Mouse (Mus musculus) limb, embryonic 13.5 days (tissue): ENCODE results near the gene Armc7. TPM values are rescaled to one million over a fixed set of nuclear protein-coding genes. Genes with fewer than 3 reads are reported as not detected.
"Not testable (repeated sequence)": the region's sequence is repeated elsewhere in the genome, so short reads cannot be mapped to it uniquely, and the experiment has no call there.

ENCODE experiments used
- ATAC-seq: fragments of 200-750 bp; cut with Nextera tagmentation; 2 replicates; pipeline ENCODE4 v1.8.0; 2017; ENCODE audit warnings: low read depth, moderate number of reproducible peaks, moderate TSS enrichment; ENCODE audit not compliant: low FRiP score
- H3K27ac ChIP-seq: fragments of 300-500 bp; sonication (generic); 2 replicates; pipeline ENCODE4 v1.5.1; 2015; ENCODE audit warnings: inconsistent platforms, mild to moderate bottlenecking, moderate library complexity
- H3K27me3 ChIP-seq: fragments of 300-500 bp; sonication (generic); 2 replicates; pipeline ENCODE4 v1.6.1; 2015; ENCODE audit warnings: mild to moderate bottlenecking, inconsistent platforms
- H3K36me3 ChIP-seq: fragments of 300-500 bp; sonication (generic); 2 replicates; pipeline ENCODE4 v1.6.1; 2015; ENCODE audit warnings: inconsistent platforms, mild to moderate bottlenecking, moderate library complexity
- H3K4me1 ChIP-seq: fragments of 300-500 bp; sonication (generic); 2 replicates; pipeline ENCODE4 v1.6.1; 2015; ENCODE audit warnings: inconsistent platforms
- H3K4me2 ChIP-seq: fragments of 300-500 bp; sonication (generic); replicated peaks from 2 replicates; pipeline ENCODE4 v1.6.1; 2015; ENCODE audit warnings: inconsistent platforms, mild to moderate bottlenecking, moderate library complexity
- H3K4me3 ChIP-seq: fragments of 300-500 bp; sonication (generic); 2 replicates; pipeline ENCODE4 v1.5.1; 2015; ENCODE audit warnings: moderate library complexity, mild to moderate bottlenecking, inconsistent platforms
- H3K9ac ChIP-seq: fragments of 300-500 bp; sonication (generic); 2 replicates; pipeline ENCODE4 v1.6.1; 2015; ENCODE audit warnings: mild to moderate bottlenecking, inconsistent platforms
- H3K9me3 ChIP-seq: fragments of 300-500 bp; sonication (generic); 2 replicates; pipeline ENCODE4 v1.6.1; 2016; ENCODE audit warnings: inconsistent platforms
- WGBS: fragments of 180-500 bp; shearing (Covaris S2); methylation state at CpG from one replicate; pipeline ENCODE4 v1.1.7; 2015; 5-methylcytosine and 5-hydroxymethylcytosine counted together
- polyA plus RNA-seq: library from polyadenylated mRNA; unstranded; fragments of >200 nt; fragmentation: Nextera tagmentation; extraction: Ambion mirVana; gene quantifications from 2 replicates; pipeline ENCODE4 v1.2.1, GENCODE M21; 2015

Armc7 gene
- polyA plus RNA-seq, 1 experiment from 2014 or later, result 9.3 TPM

DNA sequence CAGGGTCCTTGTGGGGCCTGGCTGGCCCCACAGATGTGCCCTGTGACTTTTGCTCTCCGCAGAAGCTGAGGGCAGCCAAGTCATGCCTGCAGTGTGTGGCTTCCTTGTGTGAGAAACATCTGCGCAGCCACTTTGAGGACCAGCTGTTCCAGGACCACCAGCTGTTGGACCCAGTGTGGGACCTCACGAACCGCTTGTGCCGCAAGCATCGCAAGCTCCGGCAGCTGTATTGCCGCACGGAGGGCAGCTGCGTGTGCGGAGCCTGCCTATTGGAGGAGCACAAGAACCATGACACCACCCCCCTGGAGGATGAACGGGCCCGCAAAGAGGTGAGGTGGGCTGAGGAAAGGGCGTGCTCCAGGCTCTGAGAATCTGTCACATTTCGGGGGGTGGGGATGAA lies 34.0 kb upstream of the Armc7 start:
- Histone ChIP-seq H3K4me1 (no peaks in the 10 kb centered on the region), H3K27ac (no peak overlapping the region), H3K9me3 (peaks cover 4% of the 10 kb centered on the region; the same call in 1 of the 2 replicates), H3K4me2 (peak overlapping the region; percentile 16; the same call in 1 of the 2 replicates), H3K9ac (no peak overlapping the region), H3K27me3 (no peaks in the 10 kb centered on the region), H3K4me3 (no peak overlapping the region), H3K36me3 (no peaks in the 10 kb centered on the region)
- ATAC-seq, result no peak
- 40% methylated on average over 15 of the region's 15 CpGs for WGBS

DNA sequence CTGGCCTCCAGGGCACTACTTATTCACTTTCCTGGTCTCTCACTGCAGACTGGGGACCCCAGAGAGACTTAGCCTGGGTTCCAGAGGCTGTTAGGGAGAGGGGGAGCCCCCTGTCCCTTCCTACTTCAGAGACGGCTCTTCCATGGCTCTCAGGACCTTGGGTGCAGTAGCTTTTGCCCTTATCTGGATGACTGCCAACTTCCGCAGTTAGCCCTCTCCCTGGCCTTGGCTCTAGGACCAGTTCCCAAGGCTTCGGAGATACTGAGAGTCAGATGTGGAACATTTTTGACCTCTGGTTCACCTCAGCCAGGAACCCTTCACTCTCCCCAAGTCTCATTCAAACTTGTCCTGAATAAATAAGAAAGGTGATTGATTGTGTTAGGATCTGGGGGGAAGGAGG lies 28.6 kb upstream of the Armc7 start:
- Histone ChIP-seq H3K36me3 (no peaks in the 10 kb centered on the region), H3K4me3 (no peak overlapping the region), H3K27me3 (no peaks in the 10 kb centered on the region), H3K4me1 (peaks cover 4% of the 10 kb centered on the region; the same call in 1 of the 2 replicates), H3K4me2 (no peak overlapping the region), H3K9me3 (no peaks in the 10 kb centered on the region), H3K27ac (no peak overlapping the region), H3K9ac (no peak overlapping the region)
- ATAC-seq, result no peak
- WGBS, result 70% methylated on average over 3 of the region's 3 CpGs

GRCm38 (mm10) chr11:115447321-115447885 lies 28.1 kb upstream of the Armc7 start:
- Histone ChIP-seq H3K36me3 (no peaks in the 10 kb centered on the region), H3K27me3 (no peaks in the 10 kb centered on the region), H3K9me3 (no peaks in the 10 kb centered on the region), H3K9ac (no peak overlapping the region), H3K4me3 (no peak overlapping the region), H3K4me1 (peaks cover 4% of the 10 kb centered on the region; the same call in 1 of the 2 replicates), H3K4me2 (no peak overlapping the region), H3K27ac (no peak overlapping the region)
- ATAC-seq, result no peak
- WGBS, result 85% methylated on average over 11 of the region's 11 CpGs

- H3K4me2 ChIP-seq, result no peak overlapping the region
- no peak for ATAC-seq
- no peaks in the 10 kb centered on the region for H3K36me3 ChIP-seq
- no peak overlapping the region for H3K4me3 ChIP-seq
- H3K27me3 ChIP-seq, result no peaks in the 10 kb centered on the region
- H3K9ac ChIP-seq, result no peak overlapping the region
- WGBS, result 84% methylated on average over 16 of the region's 16 CpGs
- H3K9me3 ChIP-seq, result no peaks in the 10 kb centered on the region
- no peak overlapping the region for H3K27ac ChIP-seq
- peaks cover 4% of the 10 kb centered on the region; the same call in 1 of the 2 replicates for H3K4me1 ChIP-seq
These were observed 27.4 kb upstream of the Armc7 start for GRCm38 (mm10) chr11:115448075-115448474.

DNA sequence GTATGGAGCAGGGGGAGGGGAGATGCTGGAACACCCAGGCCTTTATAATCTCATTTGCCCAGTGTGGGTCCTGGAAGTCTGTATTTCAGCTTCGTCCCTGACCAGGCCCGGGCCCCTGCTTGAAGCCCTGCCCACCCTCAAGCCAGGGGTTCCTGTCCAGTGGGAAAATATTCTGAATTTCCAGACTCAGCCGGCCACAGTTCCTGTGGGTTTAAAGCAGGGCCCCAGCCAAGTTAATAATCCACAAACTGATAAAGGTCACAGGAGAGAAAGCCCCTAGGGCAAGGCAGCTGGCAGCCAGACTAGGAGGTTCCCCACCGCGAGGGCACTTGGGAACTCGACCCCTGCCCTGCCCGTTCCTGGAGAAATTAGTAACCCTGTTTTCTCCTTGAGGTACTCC lies 26.5 kb upstream of the Armc7 start:
- H3K27ac ChIP-seq, result no peak overlapping the region
- H3K9ac ChIP-seq, result no peak overlapping the region

GRCm38 (mm10) chr11:115450176-115450575 lies 25.3 kb upstream of the Armc7 start:
- Histone ChIP-seq H3K4me3 (no peak overlapping the region), H3K27me3 (no peaks in the 10 kb centered on the region), H3K9ac (no peak overlapping the region), H3K36me3 (no peaks in the 10 kb centered on the region), H3K9me3 (no peaks in the 10 kb centered on the region), H3K4me2 (no peak overlapping the region), H3K4me1 (peaks cover 4% of the 10 kb centered on the region; the same call in 1 of the 2 replicates), H3K27ac (no peak overlapping the region)
- ATAC-seq, result no peak
- 89% methylated on average over 7 of the region's 7 CpGs for WGBS

More for the DNA sequence above, 26.5 kb upstream of the Armc7 start:
- Histone ChIP-seq H3K4me2 (no peak overlapping the region), H3K9me3 (no peaks in the 10 kb centered on the region), H3K4me3 (no peak overlapping the region), H3K36me3 (no peaks in the 10 kb centered on the region), H3K4me1 (peaks cover 4% of the 10 kb centered on the region; the same call in 1 of the 2 replicates), H3K27me3 (no peaks in the 10 kb centered on the region)
- 31% methylated on average over 7 of the region's 7 CpGs for WGBS
- ATAC-seq, result no peak

DNA sequence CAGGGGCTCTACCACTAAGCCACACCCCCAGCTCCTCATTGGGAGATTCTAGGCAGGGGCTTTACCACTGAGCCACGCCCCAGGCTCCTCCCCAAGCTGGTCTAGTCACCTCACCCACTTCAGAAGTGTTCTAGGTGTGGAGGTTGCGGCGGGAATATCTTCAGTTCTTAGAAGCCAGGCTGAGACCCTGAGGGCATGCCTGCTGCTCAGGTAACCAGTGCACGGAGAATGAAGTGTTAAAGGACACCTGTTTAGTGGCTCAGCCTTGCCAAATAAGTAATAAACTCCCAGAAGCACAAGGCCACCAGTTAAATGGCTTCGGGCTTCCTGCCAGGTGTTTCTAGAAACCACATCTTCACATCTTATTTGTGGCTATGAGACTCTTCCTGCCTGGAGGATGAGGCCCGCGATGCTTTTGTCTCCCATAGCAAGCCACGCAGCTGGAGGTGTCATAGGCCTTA lies 23.7 kb upstream of the Armc7 start:
- no peak overlapping the region for H3K4me2 ChIP-seq
- peaks cover 2% of the 10 kb centered on the region; the same call in 1 of the 2 replicates for H3K4me1 ChIP-seq
- H3K9me3 ChIP-seq, result no peaks in the 10 kb centered on the region
- no peaks in the 10 kb centered on the region for H3K36me3 ChIP-seq
- H3K27ac ChIP-seq, result no peak overlapping the region
- no peak for ATAC-seq
- no peak overlapping the region for H3K9ac ChIP-seq
- no peaks in the 10 kb centered on the region for H3K27me3 ChIP-seq
- H3K4me3 ChIP-seq, result no peak overlapping the region
- WGBS, result 75% methylated on average over 8 of the region's 8 CpGs

DNA sequence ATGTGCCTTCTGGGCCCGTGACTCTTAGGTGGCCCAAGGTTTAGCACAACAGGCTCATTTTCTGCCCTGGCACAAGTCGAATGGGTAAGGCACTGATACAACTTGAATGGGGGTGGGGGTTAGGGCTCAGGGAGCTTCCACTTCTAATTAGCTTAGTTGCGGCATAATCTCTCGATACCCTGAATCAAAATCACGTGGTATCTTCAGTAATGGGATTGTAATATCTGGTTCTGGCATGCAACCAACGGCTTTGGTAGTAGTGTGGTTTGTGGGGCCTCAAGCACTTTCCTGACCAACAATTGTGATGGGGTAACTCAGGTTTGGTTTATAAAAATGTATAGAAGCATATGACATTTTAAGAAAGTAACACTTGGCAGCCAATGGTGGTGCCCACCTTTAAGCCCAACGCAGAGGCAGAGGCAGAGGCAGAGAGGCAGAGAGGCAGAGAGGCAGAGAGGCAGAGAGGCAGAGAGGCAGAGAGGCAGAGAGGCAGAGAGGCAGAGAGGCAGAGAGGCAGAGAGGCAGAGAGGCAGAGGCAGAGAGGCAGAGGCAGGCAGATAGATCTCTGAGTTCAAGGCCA lies 23.1 kb upstream of the Armc7 start:
- Histone ChIP-seq H3K4me3 (no peak overlapping the region), H3K27ac (no peak overlapping the region), H3K27me3 (no peaks in the 10 kb centered on the region), H3K36me3 (no peaks in the 10 kb centered on the region), H3K9me3 (no peaks in the 10 kb centered on the region), H3K4me1 (no peaks in the 10 kb centered on the region), H3K9ac (no peak overlapping the region), H3K4me2 (no peak overlapping the region)
- 81% methylated on average over 7 of the region's 7 CpGs for WGBS
- ATAC-seq, result no peak

DNA sequence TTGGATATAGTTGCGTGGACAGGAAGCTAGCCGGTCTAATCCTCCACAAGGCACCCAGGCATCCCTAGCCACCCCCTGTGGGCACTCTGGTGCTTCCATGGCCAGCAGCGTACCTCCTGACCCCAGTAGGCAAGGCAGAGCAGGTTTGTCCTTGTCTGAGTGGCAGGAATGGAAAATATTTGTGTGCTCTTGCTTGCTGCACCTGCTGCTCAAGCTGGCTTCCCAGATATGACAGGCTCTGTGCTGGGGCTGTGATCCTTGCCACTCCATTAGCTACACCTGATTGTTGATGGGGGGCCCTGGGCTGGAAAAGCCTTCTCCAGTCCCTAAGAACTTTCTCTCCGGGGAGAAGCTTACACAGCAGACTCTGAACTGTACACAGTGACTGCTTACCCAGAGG lies 22.2 kb upstream of the Armc7 start:
- no peak for ATAC-seq
- H3K4me1 ChIP-seq, result no peaks in the 10 kb centered on the region
- H3K27ac ChIP-seq, result no peak overlapping the region
- H3K4me2 ChIP-seq, result no peak overlapping the region
- H3K36me3 ChIP-seq, result no peaks in the 10 kb centered on the region
- H3K9me3 ChIP-seq, result no peaks in the 10 kb centered on the region
- H3K27me3 ChIP-seq, result no peaks in the 10 kb centered on the region
- WGBS, result 73% methylated on average over 4 of the region's 4 CpGs
- no peak overlapping the region for H3K9ac ChIP-seq
- H3K4me3 ChIP-seq, result no peak overlapping the region

- H3K4me3 ChIP-seq, H3K36me3 ChIP-seq, ATAC-seq, H3K4me2 ChIP-seq, H3K27me3 ChIP-seq, H3K9ac ChIP-seq, H3K27ac ChIP-seq, H3K9me3 ChIP-seq, H3K4me1 ChIP-seq: not testable (repeated sequence)
- WGBS, result 79% methylated on average over 6 of the region's 6 CpGs
These were observed 20.6 kb upstream of the Armc7 start for GRCm38 (mm10) chr11:115454822-115455221.

GRCm38 (mm10) chr11:115455619-115456018 lies 19.8 kb upstream of the Armc7 start:
- Histone ChIP-seq H3K9ac (no peak overlapping the region), H3K4me1 (no peaks in the 10 kb centered on the region), H3K36me3 (no peaks in the 10 kb centered on the region), H3K4me3 (no peak overlapping the region), H3K27me3 (no peaks in the 10 kb centered on the region), H3K9me3 (no peaks in the 10 kb centered on the region), H3K4me2 (no peak overlapping the region), H3K27ac (no peak overlapping the region)
- WGBS, result 88% methylated on average over 15 of the region's 15 CpGs
- ATAC-seq, result no peak

DNA sequence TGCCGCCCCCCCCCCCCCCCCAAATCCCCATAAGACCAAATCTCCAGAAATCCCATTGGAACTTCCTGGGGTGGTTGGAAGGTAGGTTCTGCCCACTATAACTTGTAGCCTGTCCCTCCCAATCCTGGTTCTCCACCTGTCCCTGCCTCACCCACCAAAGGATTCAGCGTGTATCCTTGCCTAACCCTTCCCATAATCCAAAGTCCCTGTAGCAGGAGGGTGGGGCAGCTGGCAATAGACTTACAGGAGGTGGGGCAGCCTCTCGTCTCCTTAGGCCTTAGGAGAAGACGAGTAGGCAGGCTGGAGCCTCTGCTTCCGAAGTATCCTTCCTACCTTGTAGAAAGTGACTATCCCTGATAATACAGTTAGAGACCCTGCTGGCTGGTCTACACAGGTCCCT lies 19.3 kb upstream of the Armc7 start:
- Histone ChIP-seq H3K27me3 (no peaks in the 10 kb centered on the region), H3K36me3 (no peaks in the 10 kb centered on the region), H3K9ac (no peak overlapping the region), H3K4me3 (no peak overlapping the region), H3K4me1 (no peaks in the 10 kb centered on the region), H3K4me2 (no peak overlapping the region), H3K9me3 (no peaks in the 10 kb centered on the region), H3K27ac (no peak overlapping the region)
- 94% methylated on average over 5 of the region's 5 CpGs for WGBS
- ATAC-seq, result no peak

DNA sequence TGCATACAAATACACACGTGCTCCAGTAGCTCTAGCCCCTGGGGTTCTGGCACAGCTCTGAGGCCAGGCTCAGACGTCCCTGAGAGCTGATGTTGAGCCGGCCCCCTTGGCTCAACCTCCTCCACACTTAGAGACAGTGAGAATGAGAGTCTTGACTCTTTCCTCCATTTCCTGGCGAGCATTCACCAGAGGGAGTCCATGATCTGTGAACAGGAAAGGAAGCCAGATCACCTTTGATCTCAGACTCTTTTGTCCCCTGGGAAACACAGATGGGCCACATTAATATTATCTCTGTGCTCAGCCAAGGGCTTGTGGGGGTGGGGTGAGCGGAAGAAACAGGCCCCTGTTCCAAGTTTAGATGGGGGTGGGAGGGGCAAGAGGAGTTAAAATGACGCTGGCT lies 18.1 kb upstream of the Armc7 start:
- peaks cover 7% of the 10 kb centered on the region; the same call in 1 of the 2 replicates for H3K4me1 ChIP-seq
- H3K4me2 ChIP-seq, result no peak overlapping the region
- no peak overlapping the region for H3K9ac ChIP-seq
- H3K27me3 ChIP-seq, result 0 out of 2 replicates have a peak, but pooled peaks cover 4% of the 10 kb centered on the region
- H3K36me3 ChIP-seq, result no peaks in the 10 kb centered on the region
- no peaks in the 10 kb centered on the region for H3K9me3 ChIP-seq
- no peak for ATAC-seq
- H3K4me3 ChIP-seq, result no peak overlapping the region
- H3K27ac ChIP-seq, result no peak overlapping the region
- 30% methylated on average over 6 of the region's 6 CpGs for WGBS
